ENCODE assay signal across 8 mouse cellular contexts in genomic region chr4:34958155-34959028, GRCm38 (mm10).
DNase-seq lines count a peak whose midpoint lies in the region; ATAC-seq lines count a peak whose summit lies in the region.

No protein-coding gene starts in this region.

- H3K4me2 ChIP-seq in kidney, embryonic 15.5 days, result no peak overlapping the region

- DNase-seq in gastrocnemius, adult 18-20 months (ENCODE audit: low spot score), result peak; percentile 52
- no peak for DNase-seq in gastrocnemius, postnatal 4 days (ENCODE audit: low spot score in 2 of 2)
- DNase-seq in CD8-positive naive resting alpha-beta T cell, adult 2 months (ENCODE audit: low read depth in 2 of 2, low spot score in 2 of 2), result peak; percentile 17 to 26
- peak; percentile 45 for DNase-seq in cerebellum, adult 9-10 months
- peak; percentile 45 to 49 for DNase-seq in heart, adult 9 months (ENCODE audit: low spot score in 2 of 2)
- DNase-seq in splenic B cell, adult 2 months (ENCODE audit: low read depth, low spot score), result peak; percentile 74

- H3K27ac ChIP-seq in kidney, embryonic 15.5 days, result no peak overlapping the region

- no peaks in the 10 kb centered on the region for H3K9me3 ChIP-seq in kidney, embryonic 15.5 days (replicated peaks)

- WGBS in kidney, embryonic 15.5 days, result 41% methylated on average over 12 of the region's 12 CpGs

- H3K4me3 ChIP-seq in kidney, embryonic 15.5 days (replicated peaks), result no peak overlapping the region

- H3K27me3 ChIP-seq in kidney, embryonic 15.5 days, result 0 out of 2 replicates have a peak, but pooled peaks cover 3% of the 10 kb centered on the region
- H3K27me3 ChIP-seq in splenic B cell, adult 2 months (ENCODE audit: control insufficient read depth, insufficient read depth, low read length, poor library complexity, severe bottlenecking), result no peaks in the 10 kb centered on the region

- peak; percentile 59; the same call in 1 of the 2 replicates for ATAC-seq in kidney, embryonic 15.5 days (replicated peaks; ENCODE audit: low FRiP score)
- ATAC-seq in megakaryocyte progenitor cell, adult 5-6 weeks (replicated peaks; ENCODE audit: poor library complexity), result peak; percentile 97

- no peaks in the 10 kb centered on the region for H3K4me1 ChIP-seq in kidney, embryonic 15.5 days

- H3K9ac ChIP-seq in kidney, embryonic 15.5 days, result no peak overlapping the region

- no peaks in the 10 kb centered on the region for H3K36me3 ChIP-seq in kidney, embryonic 15.5 days
- H3K36me3 ChIP-seq in splenic B cell, adult 2 months (ENCODE audit: control insufficient read depth, insufficient read depth, low read length, poor library complexity, severe bottlenecking), result no peaks in the 10 kb centered on the region

Comparison
In these comparisons a context has a peak if more than half of its experiments do, and no peak if none do; other contexts are left out.
1. DNase-seq: peak in gastrocnemius, adult 18-20 months (single experiment), CD8-positive naive resting alpha-beta T cell, adult 2 months (2 of 2), cerebellum, adult 9-10 months (single experiment), heart, adult 9 months (2 of 2) and splenic B cell, adult 2 months (single experiment); none in gastrocnemius, postnatal 4 days (0 of 2).